Mouse (Mus musculus) cerebellum, adult 11-12 months (tissue): ENCODE measurements at regions not wholly inside any gene's neighbourhood (a gene's known extent, or its start where the extent isn't known, plus 50 kb on each side); places are given as distances from the start of the nearest gene placed in this dataset.

Experiments used
- DNase-seq: peaks from one replicate; pipeline ENCODE4 v3.0.0; 2022

DNA sequence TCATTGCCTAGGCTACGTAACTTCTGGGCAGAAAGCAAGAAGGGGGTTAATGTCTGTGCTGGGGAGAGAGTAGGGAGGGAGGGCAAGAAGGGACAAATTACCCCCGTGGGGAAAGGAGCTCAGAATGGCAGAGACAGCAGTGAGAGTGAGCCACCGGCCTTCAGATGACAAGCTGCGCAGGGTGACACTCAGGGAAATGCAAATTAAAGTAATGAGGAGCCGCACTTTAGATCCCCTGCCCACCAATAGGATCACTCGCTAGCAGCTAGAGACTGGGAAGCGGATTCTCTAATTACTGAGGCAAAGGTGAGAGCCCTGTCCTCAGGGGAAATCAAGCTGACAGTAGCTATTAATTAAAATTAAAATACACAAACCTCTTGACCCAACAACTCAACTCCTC is 202.5 kb downstream of the Arhgef10l start:
- no peak for DNase-seq

DNA sequence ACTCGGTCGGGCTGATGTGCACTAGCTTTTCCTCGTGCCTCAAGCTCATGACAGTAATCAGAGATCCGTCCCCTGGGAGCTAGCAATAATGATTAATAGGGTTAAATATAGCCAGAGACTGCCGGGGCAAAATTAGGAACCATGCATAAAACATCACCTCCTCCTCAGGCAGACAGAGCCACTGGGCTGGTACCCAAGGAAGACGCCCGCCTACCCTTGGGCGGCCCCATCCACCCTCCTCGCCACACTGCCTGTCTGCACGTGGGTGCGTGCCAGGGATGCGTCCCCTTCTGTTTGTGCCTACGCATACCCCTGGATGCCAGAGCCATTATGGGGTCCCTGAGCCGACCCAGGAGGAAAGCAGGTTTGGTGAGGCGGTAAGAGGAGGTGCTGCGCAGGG is 204.5 kb downstream of the Arhgef10l start:
- DNase-seq: no peak

DNA sequence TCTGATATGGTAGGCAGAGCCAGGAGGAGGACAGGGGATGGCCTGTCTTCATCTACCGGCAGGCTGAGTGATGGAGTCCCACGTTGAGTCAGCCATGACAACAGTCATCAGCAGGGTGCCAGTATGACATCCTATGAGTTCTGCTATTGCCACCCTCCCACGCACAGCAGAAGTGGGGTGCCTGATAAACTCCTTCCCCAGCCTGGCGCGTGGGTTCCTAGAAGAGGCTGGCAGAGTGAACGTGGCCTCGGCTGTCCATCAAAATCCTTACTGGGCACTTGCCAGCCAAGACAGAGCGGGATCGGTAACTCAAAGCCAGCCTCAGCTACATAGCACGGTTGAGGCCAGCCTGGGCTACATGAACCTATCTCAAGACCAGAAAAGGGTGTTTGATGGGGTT is 202.5 kb upstream of the Igsf21 start:
- no peak for DNase-seq

DNA sequence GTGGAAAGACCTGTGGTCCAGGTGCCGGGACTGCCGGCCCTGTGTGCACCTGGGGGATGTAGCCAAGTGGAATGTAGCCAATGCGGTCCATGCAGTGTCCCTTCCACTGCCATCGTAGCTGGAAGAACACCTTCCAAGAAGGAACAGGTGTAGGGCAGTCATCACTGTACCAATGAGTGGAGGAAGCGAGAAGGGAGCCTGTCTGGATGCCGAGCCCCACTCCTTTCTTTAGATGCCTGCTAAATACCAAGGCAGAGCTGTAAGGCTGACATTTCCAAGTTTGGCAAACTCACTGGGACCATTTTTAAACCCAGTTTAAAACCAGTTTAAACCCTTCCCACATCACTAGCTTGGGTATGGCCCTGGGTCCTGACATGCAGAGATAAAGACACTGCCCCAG is 199.9 kb upstream of the Igsf21 start:
- DNase-seq: no peak

DNA sequence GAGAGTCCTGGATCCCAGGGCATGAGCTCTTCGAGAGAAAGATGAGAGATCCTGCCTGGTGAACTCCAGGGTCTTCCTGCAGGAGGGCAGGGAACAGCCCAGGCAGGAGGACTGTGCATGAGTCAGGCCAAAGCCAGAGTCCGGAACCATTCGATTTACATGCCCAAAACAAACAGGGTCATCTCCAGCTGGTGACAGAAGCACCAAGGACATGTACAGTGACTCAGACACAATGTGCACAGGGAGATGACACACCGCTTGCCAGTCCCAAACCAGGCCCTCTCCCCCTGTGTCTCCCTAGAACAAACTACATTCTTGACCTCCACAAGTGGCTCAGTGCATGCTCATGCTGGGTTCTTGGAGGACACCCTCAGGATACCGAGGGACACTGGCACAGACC is 199.3 kb upstream of the Igsf21 start:
- DNase-seq: no peak

DNA sequence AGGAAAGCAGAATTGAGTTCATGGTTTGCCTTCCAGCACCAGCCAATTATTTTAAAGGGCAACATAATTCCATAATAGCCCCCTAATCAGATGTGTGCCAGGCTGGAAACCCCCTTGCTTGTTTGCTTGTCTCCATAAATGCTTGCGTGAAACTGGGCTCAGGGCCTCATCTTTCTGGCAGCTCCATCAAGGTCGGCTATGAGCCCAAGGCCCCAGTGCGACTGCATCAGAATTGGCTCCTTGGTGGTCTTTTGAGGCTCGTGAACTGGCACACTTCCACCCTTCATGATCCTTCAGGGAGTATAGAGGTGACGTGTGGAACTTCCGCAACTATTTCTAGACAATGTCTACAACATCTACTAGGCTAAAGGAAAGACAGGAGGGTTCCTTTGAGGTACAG is 196.6 kb upstream of the Igsf21 start:
- DNase-seq: no peak

DNA sequence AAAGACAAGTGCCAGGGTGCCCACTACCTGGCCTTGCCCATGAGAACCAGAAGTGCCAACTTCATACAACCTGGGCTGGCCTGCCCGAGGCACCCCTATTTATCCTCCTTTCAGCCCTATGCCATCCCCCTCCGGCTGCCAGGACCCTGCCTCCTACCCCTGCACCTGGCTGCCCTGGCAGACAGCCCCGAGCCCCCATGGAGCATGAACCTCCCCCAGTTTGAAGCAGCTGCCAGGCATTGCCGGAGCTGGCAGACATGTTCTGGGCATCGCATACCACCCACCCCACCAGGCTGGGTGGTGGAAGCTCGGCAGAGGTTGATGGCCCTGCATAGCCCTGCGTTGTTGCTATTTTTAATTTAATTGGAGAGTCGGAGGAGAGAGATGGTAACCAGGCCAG is 195.2 kb upstream of the Igsf21 start:
- no peak for DNase-seq

DNA sequence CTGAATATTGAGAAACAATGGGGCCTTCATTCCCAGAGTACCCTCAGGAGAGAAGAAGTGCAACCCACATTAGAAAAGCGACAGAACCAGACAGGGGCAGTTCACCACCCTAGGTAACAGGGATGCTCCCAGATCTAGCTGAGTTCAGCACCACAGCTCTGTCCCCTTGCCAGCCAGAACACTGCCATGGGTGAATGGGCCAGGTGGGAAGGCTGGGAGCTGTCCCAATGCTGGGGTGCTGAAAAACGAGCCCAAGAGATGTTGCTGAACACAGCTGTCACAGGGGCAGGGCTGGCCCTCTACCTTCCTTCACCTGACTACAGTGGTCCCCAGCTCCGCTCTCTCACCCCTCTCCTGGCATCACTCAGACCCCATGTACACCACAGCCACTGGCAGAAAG is 193.3 kb upstream of the Igsf21 start:
- DNase-seq: no peak

DNA sequence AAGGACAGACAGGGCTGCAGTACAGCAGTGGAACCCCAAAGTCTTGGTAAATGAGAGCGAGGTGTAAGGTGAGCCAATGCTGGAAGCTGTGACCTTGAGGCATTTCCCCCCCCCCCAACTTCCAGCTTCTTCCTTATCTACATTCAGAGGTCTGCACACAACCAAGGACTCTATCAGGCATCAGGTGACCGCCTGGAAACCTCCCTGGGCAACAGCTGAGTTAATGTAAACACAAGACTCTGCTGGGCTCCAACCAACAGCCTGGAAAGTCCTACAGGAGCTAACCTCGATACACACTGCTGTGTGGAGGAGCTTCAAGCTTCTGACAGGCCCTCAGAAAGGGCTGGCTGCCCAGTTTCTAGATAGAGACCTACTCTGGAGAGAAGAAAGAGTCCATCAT is 189.4 kb upstream of the Igsf21 start:
- no peak for DNase-seq

DNA sequence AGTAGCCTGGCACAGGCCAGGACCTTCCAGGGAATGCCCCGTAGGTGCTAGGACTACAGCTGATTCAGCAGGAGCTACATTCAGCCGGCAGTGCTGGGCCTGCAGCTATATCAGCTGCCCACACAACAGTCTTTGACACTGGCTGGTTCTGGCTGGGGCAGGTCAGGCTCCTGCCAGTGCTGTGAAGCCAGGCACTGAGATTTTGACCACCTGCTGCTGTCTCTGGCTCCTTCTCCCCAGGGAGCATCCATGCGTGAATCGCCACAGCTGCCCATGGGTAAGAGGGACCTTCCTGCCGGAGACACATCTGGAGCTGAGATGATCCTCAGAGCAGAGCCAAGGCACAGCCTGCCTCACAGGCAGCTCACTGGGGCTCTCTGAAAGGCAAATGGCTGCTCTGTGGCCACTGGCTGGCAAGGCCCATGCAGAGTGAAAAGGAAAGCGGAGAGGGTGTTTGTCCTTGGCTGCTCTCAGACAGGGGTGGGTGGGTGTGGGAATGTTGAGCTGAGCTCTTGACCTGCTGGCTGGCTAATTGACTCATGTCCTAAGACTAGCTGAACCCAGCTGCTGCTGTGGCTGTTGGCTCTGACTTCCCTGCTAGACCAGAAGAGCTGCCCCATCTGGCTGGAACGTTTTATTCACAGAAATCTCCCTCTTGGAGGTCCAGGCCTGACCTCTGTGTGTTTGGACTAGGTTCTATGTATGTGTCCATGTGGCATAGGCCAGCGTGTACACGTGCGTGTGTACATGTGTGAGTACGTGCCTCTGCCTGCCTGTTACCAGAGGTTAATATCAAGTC is 187.4 kb upstream of the Igsf21 start:
- DNase-seq: no peak

DNA sequence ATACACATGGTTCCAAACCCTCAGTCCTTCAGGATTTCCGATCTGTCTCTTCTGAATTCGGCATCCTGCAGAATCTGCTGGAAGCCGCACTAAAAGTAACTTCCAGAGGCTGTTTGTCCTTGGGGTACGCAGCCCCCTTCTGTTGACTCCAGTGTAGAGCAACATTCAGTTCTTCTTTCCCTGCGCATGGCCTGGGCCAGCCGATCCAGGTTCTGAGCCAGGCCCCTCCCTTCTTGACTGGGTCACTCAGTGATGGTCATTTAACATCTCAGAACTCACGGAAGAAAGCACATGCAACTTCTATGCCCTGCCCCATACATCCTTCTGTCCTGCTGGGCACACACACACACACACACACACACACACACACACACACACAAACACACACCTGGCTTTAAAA is 185.5 kb upstream of the Igsf21 start:
- DNase-seq: no peak

DNA sequence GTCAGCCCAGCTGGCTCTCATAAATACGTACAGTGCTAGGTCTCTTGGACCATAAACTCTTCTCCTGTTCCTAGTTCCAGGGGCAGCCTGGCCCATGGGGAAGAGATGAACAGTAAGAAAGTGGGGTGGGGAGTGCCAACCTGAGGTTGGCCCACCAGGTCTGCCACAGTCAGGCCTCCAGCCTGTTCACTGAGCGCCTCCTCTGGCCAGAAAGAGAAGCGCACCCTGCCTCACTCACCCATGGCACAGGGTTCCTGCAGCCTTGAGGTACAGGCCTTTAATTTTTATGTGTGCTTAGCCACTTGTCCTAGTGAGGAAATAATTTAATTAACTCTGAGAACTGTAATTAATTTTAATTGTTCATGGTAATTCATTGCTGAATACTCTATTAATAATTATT is 180.5 kb upstream of the Igsf21 start:
- DNase-seq: no peak

DNA sequence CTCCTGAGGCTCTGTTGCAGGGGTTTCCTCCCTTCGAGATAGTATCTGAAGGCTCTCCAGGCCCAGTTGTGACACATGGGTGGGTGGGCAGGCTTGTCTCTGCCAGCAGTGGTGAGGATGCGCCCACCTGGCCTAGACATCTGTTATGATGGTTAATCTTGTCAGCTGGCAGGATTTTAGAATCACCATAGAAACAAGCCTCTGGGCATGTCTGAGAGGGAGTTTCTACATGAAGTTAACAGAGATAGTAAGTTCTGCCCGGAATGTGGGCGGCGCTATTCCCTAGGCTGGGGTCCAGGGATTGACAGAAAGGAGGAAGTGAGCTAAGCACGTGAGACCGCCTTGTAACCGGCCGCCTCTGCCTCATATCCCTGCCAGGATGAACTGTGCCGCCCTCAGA is 177.2 kb upstream of the Igsf21 start:
- no peak for DNase-seq

DNA sequence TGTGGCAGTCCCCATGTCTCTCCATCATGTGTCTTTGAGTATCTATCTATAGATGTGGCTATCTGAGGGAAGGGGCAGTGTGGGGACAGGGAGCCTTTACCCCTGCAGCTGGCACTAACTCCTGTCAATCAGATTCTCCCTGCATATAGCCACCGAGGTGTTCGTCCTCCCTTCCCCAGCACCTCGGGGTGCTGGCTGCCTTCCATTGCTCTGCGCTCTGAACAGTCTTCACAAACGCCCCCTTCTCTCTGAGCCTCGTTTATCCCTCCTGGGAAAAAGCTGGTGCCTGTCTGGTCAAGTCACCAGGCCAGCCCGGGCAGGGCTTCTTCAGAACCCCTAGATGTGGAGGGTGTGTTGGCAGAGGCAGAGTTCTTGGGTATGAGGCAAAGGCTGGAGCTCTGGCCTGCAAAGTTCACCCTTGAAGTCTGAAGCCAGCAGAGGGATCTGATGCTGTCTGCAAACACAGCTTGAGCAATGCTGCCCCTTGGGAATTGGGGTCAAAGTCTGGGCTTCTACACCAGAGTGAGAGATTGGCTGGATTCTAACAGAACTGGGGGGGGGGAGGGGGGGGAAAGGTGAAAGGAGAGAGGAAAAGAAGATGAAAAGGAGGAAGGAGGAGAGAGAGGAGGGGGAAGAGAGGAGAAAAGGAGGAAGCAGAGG is 175.5 kb upstream of the Igsf21 start:
- no peak for DNase-seq

DNA sequence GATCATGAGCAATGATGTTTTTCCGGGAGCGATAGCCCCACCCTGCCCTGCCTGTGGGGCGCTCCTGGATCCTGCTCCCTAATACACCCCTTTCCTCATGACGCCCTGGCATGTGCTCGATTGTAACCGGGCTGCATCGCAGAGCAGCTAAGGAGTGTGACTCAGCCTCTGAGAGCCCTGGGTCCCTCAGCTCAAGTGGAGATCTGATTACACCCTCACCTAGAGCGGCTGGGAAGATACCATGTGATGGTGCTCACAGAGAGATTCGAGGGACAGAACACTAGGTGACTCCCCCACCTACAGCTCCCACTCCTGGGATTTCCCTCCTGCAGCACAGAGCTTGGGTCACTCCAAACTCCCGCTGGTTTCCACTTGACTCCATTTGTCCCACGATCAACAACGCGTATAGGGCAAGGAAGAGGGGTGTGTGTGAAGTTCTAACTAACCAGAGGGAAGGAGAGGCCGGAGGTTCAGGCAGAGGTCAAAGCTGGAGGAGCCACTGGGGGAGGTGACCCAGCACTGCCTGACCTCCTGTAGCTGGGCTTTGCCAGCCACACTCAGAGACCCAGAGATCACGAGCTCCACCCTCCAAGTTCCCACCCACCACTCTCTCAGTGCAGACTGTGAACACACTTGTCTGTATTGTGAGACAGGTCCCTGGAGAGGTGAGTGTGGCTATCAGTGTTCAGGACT is 173.3 kb upstream of the Igsf21 start:
- no peak for DNase-seq

DNA sequence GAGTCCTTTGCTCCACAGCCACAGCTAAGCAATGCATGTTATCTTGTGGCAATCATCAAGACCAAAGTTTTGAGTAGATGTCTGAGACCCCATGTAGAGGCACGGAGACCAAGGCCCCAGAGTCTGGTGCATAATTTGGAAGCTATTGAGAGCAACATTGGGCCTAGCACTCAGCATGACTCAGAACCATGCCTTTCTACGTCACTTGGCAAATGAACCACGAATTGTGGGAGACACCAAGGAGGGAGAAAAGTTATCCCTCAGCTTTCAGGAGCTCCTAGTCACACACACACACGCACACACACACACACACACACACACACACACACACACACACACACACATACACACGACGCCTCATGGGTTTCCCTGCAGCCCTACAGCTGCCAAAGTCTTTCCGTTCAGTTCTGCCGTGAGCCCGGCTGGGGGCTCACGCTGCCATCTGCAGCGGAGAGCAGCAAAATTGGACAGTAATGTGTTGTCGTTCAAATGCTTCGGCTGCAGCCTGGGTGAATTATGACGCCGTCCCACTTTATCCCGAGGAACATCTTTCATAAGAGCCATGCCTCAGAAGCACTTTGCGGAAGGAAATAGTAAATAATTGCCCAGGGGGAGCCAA is 165.8 kb upstream of the Igsf21 start:
- no peak for DNase-seq

DNA sequence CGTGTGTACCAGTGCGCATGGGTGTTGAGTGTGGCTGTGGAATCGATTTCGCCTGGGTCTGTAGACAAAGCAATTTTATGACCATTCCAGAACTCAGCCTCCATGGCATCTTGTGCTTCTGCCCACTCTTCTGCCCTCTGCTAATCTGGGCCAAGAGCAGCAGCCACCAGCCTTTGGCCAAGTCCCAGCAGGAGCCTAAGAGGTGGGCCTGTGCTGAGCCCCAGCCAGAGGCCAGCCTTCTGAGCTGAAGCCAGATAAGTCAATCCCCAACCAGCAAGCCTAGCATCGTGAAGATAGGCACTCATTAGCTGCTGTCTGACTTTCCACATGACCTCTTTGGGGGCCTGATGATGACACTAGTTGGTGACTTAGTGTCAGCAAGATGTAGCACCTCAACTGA is 161.9 kb upstream of the Igsf21 start:
- DNase-seq: no peak

DNA sequence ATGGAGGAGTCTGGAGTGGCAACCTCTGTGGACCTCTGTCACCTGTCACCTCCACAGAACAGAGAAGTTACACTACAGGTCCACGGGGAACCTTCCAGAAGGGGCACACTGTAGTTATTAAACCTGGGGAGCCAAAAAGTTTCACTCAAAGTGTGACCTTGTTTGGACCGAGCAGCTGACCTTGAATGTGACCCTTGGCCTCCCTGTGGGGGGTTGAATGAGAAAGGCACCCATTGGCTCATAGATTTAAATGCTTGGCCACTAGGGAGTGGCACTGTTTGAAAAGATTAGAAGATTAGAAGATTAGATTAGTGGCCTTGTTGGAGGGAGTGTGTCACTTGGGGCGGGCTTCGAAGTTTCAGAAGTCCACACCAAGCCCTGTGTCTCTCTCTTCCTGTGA is 160.3 kb upstream of the Igsf21 start:
- DNase-seq: no peak

DNA sequence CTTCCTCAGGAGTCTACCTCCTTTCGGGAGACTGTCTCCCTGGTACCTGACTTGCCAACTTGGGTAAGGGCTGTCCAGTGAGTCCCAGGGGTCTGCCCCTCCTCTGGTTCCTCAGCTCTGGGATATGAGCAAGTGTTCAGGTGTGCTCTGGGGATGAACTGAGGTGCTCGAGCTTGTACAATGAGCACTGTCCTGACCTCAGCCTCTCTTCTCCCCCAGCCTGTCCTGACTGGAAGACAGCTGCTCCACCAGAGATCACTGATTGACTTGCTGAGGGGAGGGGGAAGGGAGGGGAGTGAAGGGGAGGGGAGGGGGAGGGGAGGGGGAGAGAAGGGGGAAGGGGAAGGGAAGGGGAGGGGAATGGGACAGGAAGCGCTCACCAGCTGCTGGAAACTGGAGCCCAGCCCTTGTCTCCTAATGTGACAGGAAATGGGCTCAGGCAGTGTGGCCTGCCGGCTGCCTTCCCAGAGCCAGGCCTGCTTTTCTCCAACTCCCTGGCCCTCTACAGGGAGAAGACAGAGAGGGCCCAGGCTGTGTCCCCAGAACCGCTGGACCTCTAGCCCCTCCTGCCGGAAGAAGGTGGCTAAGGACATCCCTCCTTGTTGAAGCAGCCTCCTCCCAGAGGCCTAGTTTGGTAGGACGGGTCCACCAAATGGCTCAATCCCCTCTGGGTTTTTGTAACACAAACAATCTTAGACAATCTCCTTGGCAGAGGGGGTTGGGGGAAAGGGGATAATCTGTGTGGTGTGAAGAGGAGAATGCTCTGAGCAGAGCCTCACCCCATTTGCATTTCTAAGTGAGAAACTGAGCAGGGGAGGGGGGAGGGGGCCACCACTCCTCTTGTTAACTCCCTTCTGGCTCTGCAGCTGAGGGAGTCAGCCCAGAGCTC is 159.7 kb upstream of the Igsf21 start:
- no peak for DNase-seq

DNA sequence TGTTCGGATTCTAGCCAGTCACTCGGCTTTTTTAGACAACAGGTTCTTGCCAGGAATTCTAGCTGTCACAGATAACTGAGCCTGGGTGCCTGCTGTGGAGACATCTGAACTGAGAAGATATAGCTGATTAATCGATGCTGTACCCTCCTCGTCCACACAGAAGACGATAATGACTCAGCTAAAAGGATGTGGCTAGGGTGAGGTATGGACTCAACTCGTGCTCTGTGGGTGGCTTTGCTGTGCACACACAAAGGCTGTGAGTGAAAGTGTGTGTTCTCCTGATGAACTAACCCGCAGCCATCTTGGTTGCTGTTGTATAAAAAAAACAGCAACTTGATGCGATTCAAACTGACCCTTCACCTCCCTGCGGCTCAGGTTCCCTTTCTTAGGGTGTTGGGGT is 158.8 kb upstream of the Igsf21 start:
- no peak for DNase-seq

DNA sequence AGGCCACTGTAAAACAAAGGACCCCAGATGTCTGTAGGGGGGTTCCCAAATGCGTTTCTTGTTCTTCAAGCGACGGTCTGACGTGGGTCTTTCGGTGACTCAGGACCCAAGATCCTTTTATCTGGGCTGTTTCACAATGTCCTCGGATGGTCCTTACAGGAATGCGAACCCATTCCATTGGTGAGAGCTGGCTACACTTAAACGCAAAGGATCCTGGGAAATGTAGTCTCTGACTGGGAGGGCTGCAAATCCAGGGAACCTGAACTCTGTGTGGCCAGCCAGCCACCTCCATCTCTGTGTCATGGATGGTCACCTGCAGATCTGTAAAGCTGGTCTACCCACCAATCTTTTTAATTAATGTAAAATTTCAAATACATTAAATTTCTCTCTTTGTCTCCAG is 156.5 kb upstream of the Igsf21 start:
- DNase-seq: no peak

DNA sequence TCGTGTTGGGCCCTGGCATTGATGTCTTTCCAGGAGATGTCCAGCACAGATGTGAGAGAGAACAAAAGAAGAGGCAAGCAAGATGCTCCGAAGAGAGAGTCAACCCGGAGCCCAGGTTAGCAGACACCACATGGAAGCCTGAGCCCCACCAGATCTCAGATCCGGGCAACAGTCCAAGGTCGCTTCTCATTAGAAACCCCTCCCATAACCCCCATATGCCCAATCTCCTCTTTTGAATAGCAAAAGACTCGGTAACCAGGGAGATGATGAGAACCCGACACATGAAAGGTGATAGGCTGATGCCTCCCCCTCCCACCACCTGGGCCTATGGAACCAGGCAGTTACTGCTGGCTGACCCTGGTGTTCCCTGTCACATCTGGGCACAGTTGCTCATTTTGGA is 155.7 kb upstream of the Igsf21 start:
- DNase-seq: no peak

DNA sequence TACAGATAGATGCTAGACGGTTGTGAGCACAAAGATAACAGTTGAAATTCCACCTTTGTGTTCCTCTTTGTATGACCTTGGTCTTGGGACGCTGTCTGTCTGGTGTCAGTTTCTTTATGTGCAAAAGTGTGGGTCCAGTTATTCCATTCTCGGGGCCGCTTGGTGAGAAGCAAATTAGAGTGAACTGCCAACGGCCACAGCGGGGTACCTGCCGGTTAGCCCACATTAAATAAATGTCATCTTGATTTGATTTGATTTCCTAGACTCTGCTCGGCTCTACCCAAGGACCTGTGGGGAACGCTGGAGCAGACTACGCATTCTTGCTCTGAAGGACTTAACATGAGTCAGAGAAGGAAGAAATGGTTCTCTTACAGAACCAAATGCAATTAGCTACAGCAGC is 155.0 kb upstream of the Igsf21 start:
- DNase-seq: no peak
